Mouse (Mus musculus): Measurements from ENCODE around the gene Mast4. TPM values are rescaled to one million over a fixed set of nuclear protein-coding genes. Genes with fewer than 3 reads are reported as not detected.
A peak's percentile ranks its signal among the peaks of the same experiment; 100 is the strongest.

The Mast4 gene
- total RNA-seq, 2 experiments from 2014 or later, result 57.3 to 62.4 TPM

- no peak for DNase-seq (ENCODE audit: extremely low spot score in 1 of 2, low spot score in 2 of 2)
- intact Hi-C loops (cut with DNase I), result no loop called here
- H3K4me3 ChIP-seq, result no peak overlapping the region
- TF ChIP-seq CTCF (IDR thresholded peaks at IDR 0.05), result no peak
- H3K27ac ChIP-seq, result no peak overlapping the region
Measured at GRCm38 (mm10) chr13:103229069-103229468, 105.2 kb downstream of the Mast4 start.

GRCm38 (mm10) chr13:103225895-103226815 lies 108.1 kb downstream of the Mast4 start:
- DNase-seq (ENCODE audit: extremely low spot score in 1 of 2, low spot score in 2 of 2), result no peak
- H3K4me3 ChIP-seq, result no peak overlapping the region
- no peak for TF ChIP-seq CTCF (IDR thresholded peaks at IDR 0.05)
- no peak overlapping the region for H3K27ac ChIP-seq
- intact Hi-C loops (cut with DNase I), result no loop called here

DNA sequence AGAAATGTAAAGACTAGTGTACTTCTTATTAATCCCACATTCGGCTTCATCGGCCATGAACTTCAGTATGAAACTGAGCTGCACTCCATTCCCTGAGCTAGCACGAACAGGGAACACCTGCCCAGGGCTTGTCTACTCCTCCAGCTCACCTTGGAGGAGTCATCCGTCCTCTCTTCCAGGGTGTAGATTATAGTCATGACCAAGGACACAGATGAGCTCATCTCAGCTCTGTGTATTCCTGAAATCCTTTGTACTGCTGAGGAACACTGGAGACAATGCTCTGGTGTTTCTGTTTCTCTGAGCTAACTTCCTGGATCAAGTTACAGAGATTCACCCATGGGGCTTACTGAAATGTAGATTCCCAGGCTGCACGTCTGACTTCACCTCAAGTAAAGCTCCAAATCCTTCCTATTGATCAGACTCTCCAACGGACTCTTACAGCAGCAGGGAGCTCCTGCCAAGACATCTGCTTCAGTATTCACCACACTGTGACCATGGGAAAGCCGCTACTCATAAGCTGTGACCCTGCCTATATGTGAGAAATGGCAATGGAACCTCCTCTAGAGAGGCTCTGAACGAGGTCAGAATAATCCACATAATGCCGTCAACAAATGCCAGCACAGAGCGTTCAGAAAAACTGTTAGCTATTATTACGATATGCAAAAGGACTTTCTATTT lies 108.9 kb downstream of the Mast4 start:
- intact Hi-C loops (cut with DNase I), result no loop called here
- DNase-seq (ENCODE audit: extremely low spot score in 1 of 2, low spot score in 2 of 2), result no peak

GRCm38 (mm10) chr13:103220479-103221064 lies 113.7 kb downstream of the Mast4 start:
- no peak for TF ChIP-seq CTCF (IDR thresholded peaks at IDR 0.05)
- intact Hi-C loops (cut with DNase I), result no loop called here
- Histone ChIP-seq H3K27ac (no peak overlapping the region), H3K4me3 (no peak overlapping the region)
- DNase-seq (ENCODE audit: extremely low spot score in 1 of 2, low spot score in 2 of 2), result no peak

More for the DNA sequence above, 108.9 kb downstream of the Mast4 start:
- no peak overlapping the region for H3K27ac ChIP-seq
- no peak for TF ChIP-seq CTCF (IDR thresholded peaks at IDR 0.05)
- H3K4me3 ChIP-seq, result no peak overlapping the region

DNA sequence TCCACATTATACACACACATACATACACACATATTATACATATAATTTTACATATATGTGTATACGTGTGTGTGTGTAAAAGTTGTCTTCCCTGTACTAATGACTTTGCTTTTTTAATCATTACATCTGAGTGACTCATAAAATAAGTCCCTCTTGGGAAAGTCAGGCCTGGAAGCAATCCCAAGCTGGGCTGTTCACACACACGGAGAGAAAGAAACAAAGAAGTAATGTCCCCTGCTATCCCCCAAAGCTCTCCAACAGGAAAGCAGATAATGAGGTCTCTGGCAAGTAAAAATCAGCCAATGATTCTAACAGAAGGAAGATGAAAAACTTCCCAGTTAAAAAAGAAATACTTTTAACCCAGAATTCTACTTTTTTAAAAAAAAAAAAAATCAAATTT lies 114.3 kb downstream of the Mast4 start:
- no peak for TF ChIP-seq CTCF (IDR thresholded peaks at IDR 0.05)
- Histone ChIP-seq H3K27ac (no peak overlapping the region), H3K4me3 (no peak overlapping the region)
- no peak for DNase-seq (ENCODE audit: extremely low spot score in 1 of 2, low spot score in 2 of 2)
- intact Hi-C loops (cut with DNase I), result no loop called here

- no peak for DNase-seq (ENCODE audit: extremely low spot score in 1 of 2, low spot score in 2 of 2)
- no peak for TF ChIP-seq CTCF (IDR thresholded peaks at IDR 0.05)
- no peak overlapping the region for H3K4me3 ChIP-seq
- H3K27ac ChIP-seq, result no peak overlapping the region
- intact Hi-C loops (cut with DNase I), result no loop called here
Measured at GRCm38 (mm10) chr13:103217486-103217885, 116.8 kb downstream of the Mast4 start.

GRCm38 (mm10) chr13:103214506-103214905 lies 119.8 kb downstream of the Mast4 start:
- intact Hi-C loops (cut with DNase I), result no loop called here
- no peak for TF ChIP-seq CTCF (IDR thresholded peaks at IDR 0.05)
- H3K27ac ChIP-seq, result no peak overlapping the region
- no peak overlapping the region for H3K4me3 ChIP-seq
- DNase-seq (ENCODE audit: extremely low spot score in 1 of 2, low spot score in 2 of 2), result no peak

- intact Hi-C loops (cut with DNase I), result no loop called here
- no peak for TF ChIP-seq CTCF (IDR thresholded peaks at IDR 0.05)
- Histone ChIP-seq H3K4me3 (no peak overlapping the region), H3K27ac (peak overlapping the region; percentile 78)
- DNase-seq (ENCODE audit: extremely low spot score in 1 of 2, low spot score in 2 of 2), result peak; percentile 10 to 35
Measured at GRCm38 (mm10) chr13:103211953-103212352, 122.3 kb downstream of the Mast4 start.

DNA sequence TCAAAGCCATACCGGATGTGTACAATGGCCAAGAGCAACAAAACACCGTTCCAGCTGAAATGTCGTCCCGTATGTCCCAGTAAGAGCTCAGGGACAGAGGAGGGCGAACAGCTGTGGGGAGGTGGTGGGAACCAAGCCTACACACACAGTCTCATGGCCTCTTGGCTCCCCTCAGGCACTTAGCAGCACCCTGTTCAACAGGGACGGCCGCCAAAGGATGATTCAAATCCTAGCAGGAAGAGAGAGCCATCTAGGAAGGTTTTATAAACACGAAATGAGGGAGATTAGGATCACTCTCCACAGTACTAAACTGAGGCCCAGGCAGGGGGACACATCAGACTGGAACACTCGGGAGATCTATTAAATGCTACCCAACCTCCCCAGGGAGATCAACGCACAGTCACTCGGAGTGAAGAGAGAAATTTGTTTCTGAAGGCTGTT lies 122.8 kb downstream of the Mast4 start:
- Histone ChIP-seq H3K27ac (peak overlapping the region; percentile 78), H3K4me3 (no peak overlapping the region)
- peak; percentile 23 to 59 for DNase-seq (ENCODE audit: extremely low spot score in 1 of 2, low spot score in 2 of 2)
- TF ChIP-seq CTCF (IDR thresholded peaks at IDR 0.05), result no peak
- intact Hi-C loops (cut with DNase I), result no loop called here

DNA sequence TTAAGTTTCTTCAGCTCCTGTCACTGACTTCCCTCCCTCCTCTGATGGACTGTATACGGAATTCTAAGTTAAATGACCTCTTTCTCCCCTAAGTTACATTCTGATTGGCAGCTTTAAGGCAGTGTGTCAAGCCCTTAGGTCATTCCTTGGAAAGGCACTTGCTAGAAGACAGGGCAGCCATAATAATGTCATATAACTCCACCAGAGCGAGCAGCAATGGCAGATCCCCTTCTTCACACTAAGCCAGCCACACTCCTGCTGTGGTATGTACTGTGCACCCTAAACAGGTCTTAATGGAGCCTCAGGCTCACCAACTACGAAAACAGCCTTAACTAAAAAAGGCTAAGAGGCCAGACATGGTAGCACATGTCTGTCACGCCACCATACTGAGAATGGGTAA lies 123.6 kb downstream of the Mast4 start:
- DNase-seq (ENCODE audit: extremely low spot score in 1 of 2, low spot score in 2 of 2), result no peak
- no peak overlapping the region for H3K4me3 ChIP-seq
- TF ChIP-seq CTCF (IDR thresholded peaks at IDR 0.05), result no peak
- intact Hi-C loops (cut with DNase I), result no loop called here
- peak overlapping the region; percentile 57 for H3K27ac ChIP-seq

- no peak for TF ChIP-seq CTCF (IDR thresholded peaks at IDR 0.05)
- Histone ChIP-seq H3K4me3 (no peak overlapping the region), H3K27ac (no peak overlapping the region)
- intact Hi-C loops (cut with DNase I), result no loop called here
- DNase-seq (ENCODE audit: extremely low spot score in 1 of 2, low spot score in 2 of 2), result no peak
Measured at GRCm38 (mm10) chr13:103207199-103207598, 127.1 kb downstream of the Mast4 start.

- TF ChIP-seq CTCF (IDR thresholded peaks at IDR 0.05), result no peak
- H3K4me3 ChIP-seq, result no peak overlapping the region
- intact Hi-C loops (cut with DNase I), result no loop called here
- H3K27ac ChIP-seq, result no peak overlapping the region
- DNase-seq (ENCODE audit: extremely low spot score in 1 of 2, low spot score in 2 of 2), result no peak
Measured at GRCm38 (mm10) chr13:103206644-103207043, 127.7 kb downstream of the Mast4 start.
